Mouse (Mus musculus) hematopoietic stem cell, adult 5-6 weeks (primary cell): ENCODE results near the gene Olfr643. TPM values are rescaled to one million over a fixed set of nuclear protein-coding genes. Genes with fewer than 3 reads are reported as not detected.
"Not testable (repeated sequence)": the region's sequence is repeated elsewhere in the genome, so short reads cannot be mapped to it uniquely, and the experiment has no call there.

Experiments
- ATAC-seq, 2 experiments: fragments of 125-278 bp in 1 of 2; replicated peaks in 1 of 2; 2 replicates each; pipeline ENCODE4 v1.8.0; 2016 to 2017; ENCODE audit warnings: inconsistent platforms in 2 of 2, mild to moderate bottlenecking in 2 of 2, moderate number of reproducible peaks in 2 of 2, low read depth in 1 of 2, moderate TSS enrichment in 1 of 2; ENCODE audit not compliant: low FRiP score in 2 of 2, poor library complexity in 2 of 2, severe bottlenecking in 2 of 2, insufficient read depth in 1 of 2, low TSS enrichment in 1 of 2
- total RNA-seq: library from RNA; stranded (forward); fragments of 172-1452, 232-1000 nt; gene quantifications from 2 replicates; pipeline ENCODE4 v1.2.3, GENCODE M21; 2017

Gene Olfr643
- total RNA-seq, 1 experiment from 2014 or later: not detected

DNA sequence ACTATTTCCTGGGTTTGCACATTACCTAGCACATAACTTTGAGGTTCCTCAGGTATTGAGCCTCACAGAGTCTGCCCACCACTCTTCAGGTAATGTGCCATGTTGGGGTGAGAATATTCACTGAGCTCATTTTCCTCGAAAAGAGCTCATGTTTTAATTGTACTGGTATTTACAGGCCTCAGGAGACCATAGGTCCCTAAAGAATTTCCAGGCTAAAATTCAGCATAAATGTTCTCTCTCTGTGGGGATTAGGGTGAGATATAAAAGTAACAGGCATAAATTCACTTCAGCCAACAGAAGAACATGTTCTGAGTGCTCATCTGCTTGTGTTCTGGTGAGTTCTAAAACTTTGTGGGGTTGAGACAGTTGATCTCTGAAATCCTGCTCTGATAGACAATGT is 102.1 kb downstream of the Olfr643 start, which contains the start of gene Olfr641:
Gene Olfr641 (plus strand): TSS at position 301 of the 400 bp plus-strand sequence.
- ATAC-seq: no peak

DNA sequence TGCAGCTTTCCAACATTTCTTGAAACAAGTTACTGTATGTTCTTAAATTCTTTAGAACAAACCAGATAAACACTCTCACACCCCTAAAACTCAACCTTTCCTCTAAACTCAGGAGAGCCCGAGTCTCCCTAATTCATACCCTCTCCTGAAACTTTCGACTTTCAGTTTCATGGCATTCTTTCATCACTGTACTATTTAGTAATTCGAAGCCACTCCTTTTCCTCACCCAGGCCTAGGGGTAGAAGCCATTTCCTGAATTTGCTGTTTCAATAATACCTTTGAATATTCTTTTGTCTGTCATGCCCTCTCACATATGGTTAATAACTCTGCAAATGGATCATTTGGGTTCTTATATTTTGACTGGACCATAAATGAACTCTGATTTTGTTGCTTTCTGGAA is 110.2 kb downstream of the Olfr643 start:
- no peak for ATAC-seq

GRCm38 (mm10) chr7:104025473-104025872 is 111.7 kb downstream of the Olfr643 start, which contains the start of gene Olfr640:
Gene Olfr640 (minus strand): TSS chr7:104025573.
- ATAC-seq: no peak

DNA sequence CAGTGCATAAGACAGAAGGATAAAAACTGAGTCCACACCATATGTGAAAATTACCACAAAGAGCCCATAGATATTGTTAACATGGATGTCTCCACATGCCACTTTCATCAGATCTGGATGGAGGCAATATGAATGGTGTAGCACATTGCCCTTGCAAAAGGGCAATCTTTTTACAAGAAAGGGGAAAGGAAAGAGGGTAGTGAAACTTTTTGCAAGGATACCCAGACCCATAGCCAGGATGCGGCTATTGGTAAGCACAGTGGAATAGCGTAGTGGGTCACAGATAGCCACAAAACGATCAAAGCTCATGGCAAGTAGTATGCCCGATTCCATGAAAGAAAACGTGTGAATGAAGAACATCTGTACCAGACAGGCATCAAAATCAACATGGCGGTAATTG is 115.6 kb downstream of the Olfr643 start:
- ATAC-seq: no peak; a peak in 1 of 4 replicates

- ATAC-seq: no peak; a peak in 1 of 4 replicates
These were observed 118.3 kb downstream of the Olfr643 start for GRCm38 (mm10) chr7:104018953-104019352.

DNA sequence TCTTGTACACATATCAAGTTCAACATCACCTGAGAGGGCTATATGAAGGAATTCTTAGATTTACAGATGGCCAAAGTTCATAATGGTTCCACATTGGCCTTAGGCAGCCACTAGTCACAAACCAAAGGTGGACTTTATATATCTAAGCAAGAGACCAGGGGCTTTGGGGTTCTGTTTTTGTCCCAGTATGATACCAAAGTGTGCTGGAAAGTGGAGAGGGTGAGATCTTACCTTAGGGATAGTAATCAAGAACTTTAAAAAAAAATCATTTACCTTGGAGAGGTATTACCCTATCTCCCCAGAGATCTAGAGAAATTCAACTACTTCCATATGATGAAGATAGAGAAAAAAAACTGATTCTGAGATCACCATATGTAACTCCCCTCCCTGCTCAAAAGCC is 120.0 kb downstream of the Olfr643 start, which contains the start of gene Olfr639:
Gene Olfr639 (minus strand): TSS at position 101 of the 400 bp plus-strand sequence.
- ATAC-seq: no peak

GRCm38 (mm10) chr7:103999124-103999523 is 138.1 kb downstream of the Olfr643 start:
- ATAC-seq: no peak

GRCm38 (mm10) chr7:103998446-103998845 is 138.8 kb downstream of the Olfr643 start, which contains the start of gene Olfr638:
Gene Olfr638 (plus strand): TSS chr7:103998746.
- ATAC-seq: no peak

DNA sequence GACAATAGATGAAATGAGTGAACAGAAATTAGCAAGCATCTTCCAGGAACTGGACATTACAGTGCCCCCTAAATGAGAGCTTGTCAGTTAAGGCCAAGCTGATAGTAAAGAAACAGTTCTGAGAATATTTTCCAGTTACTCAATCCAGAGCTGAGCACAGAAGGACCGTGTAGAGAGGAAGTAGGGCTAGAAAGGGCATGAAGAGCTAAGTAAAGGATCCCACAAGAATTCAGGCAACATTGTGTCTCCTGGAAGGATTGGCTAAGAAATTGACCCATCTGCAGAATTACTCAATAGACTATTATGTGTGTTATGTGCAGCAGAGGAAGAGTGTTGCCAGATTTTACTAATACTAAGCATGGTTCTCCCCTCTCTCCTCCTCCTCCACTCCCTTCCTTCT is 165.4 kb downstream of the Olfr643 start:
- no peak for ATAC-seq

- ATAC-seq: no peak
These were observed 166.4 kb downstream of the Olfr643 start, which contains the start of gene Olfr635 for GRCm38 (mm10) chr7:103970852-103971251. Gene Olfr635 (plus strand): TSS chr7:103971152.

- not testable (repeated sequence) for ATAC-seq
These were observed 170.3 kb downstream of the Olfr643 start for GRCm38 (mm10) chr7:103966873-103967272.

Other genes starting within 250 kb of the Olfr643 start
- gene Olfr64, start 242.9 kb downstream of the Olfr643 start, total RNA-seq: not detected in 2 replicates
- gene Olfr65, start 233.9 kb downstream of the Olfr643 start, total RNA-seq: not detected in 2 replicates
- not detected in 2 replicates for gene Olfr631, start 208.6 kb downstream of the Olfr643 start, total RNA-seq
- gene Olfr632, start 203.1 kb downstream of the Olfr643 start, total RNA-seq: 1.6 TPM in 1 of 2 replicates, not detected in the other
- gene Olfr633, start 193.0 kb downstream of the Olfr643 start, total RNA-seq: not detected in 2 replicates
- gene Olfr635, start 166.3 kb downstream of the Olfr643 start, total RNA-seq: not detected in 2 replicates
- gene Olfr638, start 138.7 kb downstream of the Olfr643 start, total RNA-seq: not detected in 2 replicates
- 0.13 TPM in 1 of 2 replicates, not detected in the other for gene Olfr639, start 120.1 kb downstream of the Olfr643 start, total RNA-seq
- not detected in 2 replicates for gene Olfr640, start 111.8 kb downstream of the Olfr643 start, total RNA-seq
- not detected in 2 replicates for gene Olfr641, start 102.0 kb downstream of the Olfr643 start, total RNA-seq
- 0.56 TPM in 1 of 2 replicates, not detected in the other for gene Olfr642, start 84.7 kb downstream of the Olfr643 start, total RNA-seq
- gene 4930516K23Rik, start 76.0 kb downstream of the Olfr643 start, total RNA-seq: not detected in 2 replicates
- 0.10 and 0.38 TPM in 2 replicates for gene Olfr644, start 65.5 kb downstream of the Olfr643 start, total RNA-seq
- gene Olfr645, start 51.9 kb downstream of the Olfr643 start, total RNA-seq: not detected in 2 replicates
- 0.38 TPM in 1 of 2 replicates, not detected in the other for gene Olfr646, start 32.5 kb downstream of the Olfr643 start, total RNA-seq
- gene Ubqln5, start 7.6 kb downstream of the Olfr643 start, total RNA-seq: 0.25 TPM in 1 of 2 replicates, not detected in the other
- 0.13 and 0.30 TPM in 2 replicates for gene Ubqln3, start 5.9 kb upstream of the Olfr643 start, total RNA-seq
- 0.05 TPM in 1 of 2 replicates, not detected in the other for gene Ubqlnl, start 13.2 kb upstream of the Olfr643 start, total RNA-seq
- gene Olfm5, start 27.4 kb upstream of the Olfr643 start, total RNA-seq: 2.5 TPM in 1 of 2 replicates, not detected in the other
- gene Olfr648, start 46.0 kb upstream of the Olfr643 start, total RNA-seq: not detected in 2 replicates
- not detected in 2 replicates for gene Olfr649, start 58.6 kb upstream of the Olfr643 start, total RNA-seq
- gene Trim6, start 81.4 kb upstream of the Olfr643 start, total RNA-seq: 9.3 and 16.7 TPM in 2 replicates
- 49.1 and 62.5 TPM in 2 replicates for gene Trim34a, start 107.1 kb upstream of the Olfr643 start, total RNA-seq
- gene Trim5, start 150.7 kb upstream of the Olfr643 start, total RNA-seq: 13.5 and 21.6 TPM in 2 replicates
- gene Trim12a, start 178.1 kb upstream of the Olfr643 start, total RNA-seq: 124 and 139 TPM in 2 replicates
- 0.63 and 1.0 TPM in 2 replicates for gene Trim34b, start 192.1 kb upstream of the Olfr643 start, total RNA-seq
- 48.6 and 57.0 TPM in 2 replicates for gene Trim12c, start 216.0 kb upstream of the Olfr643 start, total RNA-seq
- gene Trim30b, start 232.5 kb upstream of the Olfr643 start, total RNA-seq: 9.2 and 19.9 TPM in 2 replicates